Mouse (Mus musculus) cerebellum, postnatal 10 days (tissue): ENCODE measurements around the gene Uckl1.

Experiments
- DNase-seq, 2 experiments: peaks; one replicate each; pipeline ENCODE4 v3.0.0; 2021; ENCODE audit warnings: mixed read lengths in 2 of 2

Uckl1 gene

GRCm38 (mm10) chr2:181572921-181573920 lies 11.5 kb downstream of the Uckl1 start:
- peak; percentile 78 for DNase-seq

GRCm38 (mm10) chr2:181571941-181572670 lies 12.6 kb downstream of the Uckl1 start:
- DNase-seq: peak in 1 of 2 experiments; percentile 37

GRCm38 (mm10) chr2:181570921-181571595 lies 13.6 kb downstream of the Uckl1 start:
- DNase-seq: peak; percentile 80 to 86

- no peak for DNase-seq
Observed at GRCm38 (mm10) chr2:181570375-181570774, 14.3 kb downstream of the Uckl1 start.

- no peak for DNase-seq
Observed at GRCm38 (mm10) chr2:181569856-181570255, 14.8 kb downstream of the Uckl1 start.

GRCm38 (mm10) chr2:181568272-181569008 lies 16.3 kb downstream of the Uckl1 start:
- peak; percentile 77 to 82 for DNase-seq

- no peak for DNase-seq
Observed at GRCm38 (mm10) chr2:181567338-181567737, 17.4 kb downstream of the Uckl1 start.

GRCm38 (mm10) chr2:181553772-181554171 lies 30.9 kb downstream of the Uckl1 start:
- no peak for DNase-seq

- no peak for DNase-seq
Observed at GRCm38 (mm10) chr2:181550233-181550632, 34.5 kb downstream of the Uckl1 start.

GRCm38 (mm10) chr2:181548682-181549081 lies 36.0 kb downstream of the Uckl1 start:
- no peak for DNase-seq

GRCm38 (mm10) chr2:181548227-181548626 lies 36.5 kb downstream of the Uckl1 start:
- DNase-seq: no peak

GRCm38 (mm10) chr2:181546142-181546541 lies 38.5 kb downstream of the Uckl1 start:
- no peak for DNase-seq

- DNase-seq: no peak
Observed at GRCm38 (mm10) chr2:181541761-181542380, 42.8 kb downstream of the Uckl1 start.

GRCm38 (mm10) chr2:181537444-181538047 lies 47.1 kb downstream of the Uckl1 start:
- peak; percentile 69 to 72 for DNase-seq

- no peak for DNase-seq
Observed at GRCm38 (mm10) chr2:181536410-181536809, 48.3 kb downstream of the Uckl1 start.

GRCm38 (mm10) chr2:181532589-181532988 lies 52.1 kb downstream of the Uckl1 start:
- DNase-seq: no peak

GRCm38 (mm10) chr2:181529076-181529475 lies 55.6 kb downstream of the Uckl1 start:
- DNase-seq: no peak

- DNase-seq: no peak
Observed at GRCm38 (mm10) chr2:181525526-181525925, 59.2 kb downstream of the Uckl1 start.

GRCm38 (mm10) chr2:181522811-181523210 lies 61.9 kb downstream of the Uckl1 start:
- DNase-seq: peak; percentile 51 to 64

GRCm38 (mm10) chr2:181521491-181521890 lies 63.2 kb downstream of the Uckl1 start:
- DNase-seq: peak in 1 of 2 experiments; percentile 13

- DNase-seq: no peak
Observed at GRCm38 (mm10) chr2:181520936-181521227, 63.8 kb downstream of the Uckl1 start.
